Mouse (Mus musculus) E14TG2a.4 (cell line): ENCODE measurements at regions not wholly inside any gene's neighbourhood (a gene's known extent, or its start where the extent isn't known, plus 50 kb on each side); places are given as distances from the start of the nearest gene placed in this dataset.

Source experiments
- CTCF ChIP-seq: conservative IDR thresholded peaks from 2 replicates; pipeline ENCODE4 v1.5.1; 2014; ENCODE audit warnings: low read length
- NANOG ChIP-seq: IDR thresholded peaks from 2 replicates; pipeline ENCODE4 v1.6.1; 2014; ENCODE audit warnings: borderline replicate concordance, low read length, mixed read lengths
- POU5F1 ChIP-seq: IDR thresholded peaks from 2 replicates; pipeline ENCODE4 v1.6.1; 2014; ENCODE audit warnings: low read length, borderline replicate concordance

GRCm38 (mm10) chr2:159068303-159069020 is 273.9 kb downstream of the Dhx35 start:
- TF ChIP-seq CTCF, result no peak
- TF ChIP-seq POU5F1, result no peak
- TF ChIP-seq NANOG, result no peak
